Mouse (Mus musculus) kidney, postnatal 10 days (tissue): ENCODE measurements around the gene Polr1d.

Source experiments
- DNase-seq: peaks from one replicate; pipeline ENCODE4 v3.0.0; 2021; ENCODE audit warnings: mixed read lengths

Polr1d gene

DNA sequence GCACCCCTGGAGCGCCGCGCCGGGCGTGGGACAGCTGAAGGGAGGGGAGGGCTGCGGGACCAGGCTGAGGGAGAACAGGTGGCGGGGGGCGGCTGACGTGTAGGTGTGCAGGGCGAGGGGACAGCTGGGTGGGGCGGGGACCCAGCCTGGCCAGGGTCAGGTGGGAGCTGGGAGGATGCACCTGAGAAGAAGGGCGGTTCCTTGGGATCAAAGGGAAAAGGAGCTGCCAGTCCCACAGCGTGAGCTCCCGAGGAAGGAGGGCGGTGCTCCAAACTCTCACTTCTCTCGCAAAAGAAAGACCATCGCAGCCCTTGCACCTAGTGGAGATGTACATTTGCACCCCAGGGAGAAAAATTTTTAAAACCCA, at the start of gene Polr1d:
Gene Polr1d, plus strand, starts transcription at position 252 of the 367 bp plus-strand sequence.
- no peak for DNase-seq

DNA sequence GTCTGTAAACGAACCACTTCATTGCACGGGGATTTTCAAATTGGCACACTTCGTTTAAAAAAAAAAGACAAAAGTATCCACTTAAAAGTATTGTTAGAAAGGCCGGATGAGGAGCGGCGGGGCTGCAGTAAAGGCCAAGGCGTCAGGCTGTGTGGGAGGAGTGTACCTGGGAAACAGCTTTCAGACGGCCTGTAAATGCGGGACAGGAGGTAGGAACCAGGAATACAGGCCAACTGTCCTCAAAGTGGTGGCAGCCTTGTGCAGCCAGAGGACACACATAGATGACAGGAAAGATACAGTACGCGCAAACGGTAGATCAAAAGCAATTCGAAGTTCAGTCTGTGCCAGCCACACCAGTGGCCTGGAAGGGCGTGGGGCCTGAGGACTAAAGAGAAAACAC, 45.6 kb upstream of the Polr1d start:
- DNase-seq, result no peak

- DNase-seq, result no peak
Observed at GRCm38 (mm10) chr5:147033155-147033554, 43.7 kb upstream of the Polr1d start.

- DNase-seq, result no peak
Observed at GRCm38 (mm10) chr5:147034283-147034682, 42.6 kb upstream of the Polr1d start.

- no peak for DNase-seq
Observed at GRCm38 (mm10) chr5:147035301-147035700, 41.5 kb upstream of the Polr1d start.

DNA sequence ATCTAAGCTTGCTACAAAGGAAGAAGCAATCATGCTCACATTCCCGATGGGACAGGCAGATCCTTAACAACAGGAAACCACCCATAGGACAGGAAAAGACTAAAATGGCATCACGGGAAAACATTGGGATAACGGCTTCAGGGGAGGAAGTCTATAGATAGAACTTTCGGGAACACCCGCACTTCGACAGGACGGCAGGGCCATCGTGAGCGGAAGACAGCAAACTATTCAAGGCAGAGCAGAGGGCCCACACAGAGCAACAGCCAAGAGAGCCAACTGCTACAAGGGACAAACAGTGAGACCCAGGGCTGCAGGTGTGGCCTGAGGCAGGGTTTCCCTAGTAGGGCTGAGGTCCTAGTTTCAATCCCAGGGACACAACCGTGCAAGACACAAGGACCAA, 40.8 kb upstream of the Polr1d start:
- peak; percentile 68 for DNase-seq

DNA sequence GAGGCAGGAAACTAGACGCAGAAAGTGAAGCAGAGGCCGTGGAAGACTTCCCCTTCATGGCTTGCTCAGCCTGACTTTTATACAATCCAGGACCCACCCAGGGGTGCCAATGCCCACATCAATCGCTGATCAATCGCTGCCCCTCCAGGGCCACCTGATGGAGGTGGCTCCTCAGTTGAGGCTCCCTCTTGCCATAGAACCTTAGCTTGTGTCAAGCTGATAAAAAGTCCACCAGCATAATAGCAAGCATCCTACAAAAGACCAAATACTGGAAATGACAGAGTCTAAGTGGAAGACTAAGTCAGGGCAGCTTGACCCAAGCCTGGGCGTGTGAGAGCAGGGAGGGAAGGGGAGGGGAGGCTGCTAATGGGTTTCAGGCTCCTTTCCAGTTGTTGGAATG, 40.2 kb upstream of the Polr1d start:
- no peak for DNase-seq

DNA sequence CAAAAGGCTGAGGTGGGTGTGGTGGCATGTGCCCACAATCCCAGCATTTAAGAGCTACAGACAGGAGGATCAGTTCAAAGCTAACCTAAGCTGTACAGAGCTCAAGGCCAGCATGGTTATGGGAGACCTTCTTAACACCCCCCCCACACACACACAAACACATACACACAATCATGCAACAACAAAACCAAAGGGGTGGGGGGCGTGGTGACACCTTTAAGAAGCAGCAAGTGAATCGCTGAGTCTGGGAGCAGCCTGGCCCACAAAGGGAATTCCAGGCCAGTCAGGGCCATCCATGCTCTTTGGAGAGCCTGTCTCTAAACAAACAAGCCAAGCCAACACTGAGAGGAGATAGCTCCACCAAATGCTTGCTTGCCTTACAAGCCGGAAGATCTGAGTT, 39.2 kb upstream of the Polr1d start:
- DNase-seq, result no peak

DNA sequence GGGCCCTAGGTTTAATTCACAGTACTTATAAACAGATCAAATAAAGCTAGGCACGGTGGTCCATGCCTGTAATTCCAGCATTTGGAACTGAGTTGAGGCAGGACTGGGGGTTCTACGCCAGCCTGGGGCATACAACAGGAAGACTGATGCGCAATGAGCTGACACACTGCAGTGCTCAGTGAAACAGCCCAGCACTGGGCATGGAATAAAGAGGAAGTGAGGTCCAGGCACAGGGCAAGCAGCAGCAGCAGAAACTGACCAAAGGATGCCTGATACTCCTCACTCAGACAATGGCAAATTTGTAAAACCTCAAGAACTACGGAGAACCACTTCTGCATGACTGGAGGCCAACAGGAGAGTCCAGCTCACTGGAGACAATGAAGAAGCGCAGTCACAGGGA, 37.5 kb upstream of the Polr1d start:
- no peak for DNase-seq

- no peak for DNase-seq
Observed at GRCm38 (mm10) chr5:147041965-147042937, 34.6 kb upstream of the Polr1d start.

DNA sequence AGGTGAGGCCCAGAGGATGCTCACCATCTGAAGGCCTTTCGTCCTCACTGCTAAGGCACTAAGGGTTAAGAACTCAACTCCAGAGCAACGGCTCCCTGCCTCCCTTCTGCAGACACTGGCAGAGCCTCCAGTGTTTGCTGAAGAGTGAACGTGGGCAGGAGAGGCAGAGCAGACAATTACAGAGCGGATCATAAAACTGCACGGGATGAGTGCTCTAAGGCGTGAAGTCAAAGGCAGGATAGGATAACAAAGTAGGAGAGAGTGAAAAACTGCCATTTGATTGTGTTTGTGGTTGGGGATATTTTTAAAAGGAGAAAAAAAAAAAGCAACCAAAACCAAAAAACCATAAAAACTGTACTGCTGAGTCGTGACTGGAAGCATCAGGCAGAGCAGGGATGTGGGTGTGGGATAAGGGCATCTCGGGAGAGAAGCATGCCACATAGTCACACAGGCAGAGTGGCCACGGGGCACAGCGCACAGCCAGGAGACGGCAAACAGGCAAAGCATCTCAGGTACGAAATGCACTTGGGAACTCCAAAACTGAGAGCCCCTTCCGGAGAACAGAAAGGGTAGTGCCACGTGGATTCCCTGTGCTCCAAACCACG, 33.5 kb upstream of the Polr1d start:
- no peak for DNase-seq

DNA sequence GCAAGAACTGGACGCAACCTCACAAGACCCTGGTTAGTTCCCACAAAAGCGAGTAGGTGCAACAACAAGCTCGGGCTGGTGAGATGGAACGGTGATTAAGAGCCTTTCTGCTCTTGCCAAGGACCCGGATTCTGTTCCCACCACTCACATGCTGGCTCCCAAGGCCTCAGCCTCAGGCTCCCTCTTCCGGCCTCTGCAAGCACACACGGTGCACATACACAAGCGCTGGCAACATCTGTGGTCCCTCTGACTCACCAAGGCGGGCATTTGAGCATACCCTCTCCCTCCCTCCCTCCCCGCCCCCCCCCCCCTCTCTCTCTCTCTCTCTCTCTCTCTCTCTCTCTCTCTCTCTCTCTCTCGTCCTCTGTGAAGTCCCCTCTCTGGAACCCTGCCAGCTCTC, 31.5 kb upstream of the Polr1d start:
- peak; percentile 12 for DNase-seq

- peak; percentile 48 for DNase-seq
Observed at GRCm38 (mm10) chr5:147045929-147046328, 30.9 kb upstream of the Polr1d start.

DNA sequence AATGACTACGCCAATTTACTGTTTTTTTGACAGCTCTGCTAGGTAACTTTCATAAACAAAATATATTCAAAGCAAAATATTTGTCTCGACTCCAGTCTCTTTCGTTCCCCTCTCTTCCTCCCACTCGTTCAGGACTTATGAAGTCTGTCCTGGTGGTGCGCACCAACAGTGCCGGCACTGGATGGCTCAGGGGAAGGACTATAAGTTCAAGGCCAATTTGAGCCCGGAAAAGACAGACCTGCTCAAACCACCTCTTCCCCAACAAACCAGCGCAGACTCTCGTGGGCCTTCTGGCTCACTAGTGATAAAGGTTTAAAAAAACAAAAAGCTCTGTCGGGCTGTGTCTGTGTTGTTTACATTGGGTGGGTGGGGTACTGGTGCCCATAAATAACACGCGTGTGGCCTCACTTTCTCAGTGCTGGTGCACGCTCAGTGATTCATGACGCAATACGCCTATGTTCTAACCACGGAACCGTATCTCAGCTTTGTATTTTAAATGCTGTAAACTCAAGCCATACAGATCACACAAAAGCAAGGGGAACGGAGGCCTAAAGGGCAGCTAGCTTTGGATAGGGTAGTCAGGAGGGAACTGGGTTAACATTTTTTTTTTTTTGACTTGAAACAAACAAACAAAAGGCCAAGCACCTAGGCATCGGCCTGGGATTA, 27.2 kb upstream of the Polr1d start:
- DNase-seq, result peak; percentile 2

GRCm38 (mm10) chr5:147050816-147051499, 25.9 kb upstream of the Polr1d start:
- peak; percentile 14 for DNase-seq

DNA sequence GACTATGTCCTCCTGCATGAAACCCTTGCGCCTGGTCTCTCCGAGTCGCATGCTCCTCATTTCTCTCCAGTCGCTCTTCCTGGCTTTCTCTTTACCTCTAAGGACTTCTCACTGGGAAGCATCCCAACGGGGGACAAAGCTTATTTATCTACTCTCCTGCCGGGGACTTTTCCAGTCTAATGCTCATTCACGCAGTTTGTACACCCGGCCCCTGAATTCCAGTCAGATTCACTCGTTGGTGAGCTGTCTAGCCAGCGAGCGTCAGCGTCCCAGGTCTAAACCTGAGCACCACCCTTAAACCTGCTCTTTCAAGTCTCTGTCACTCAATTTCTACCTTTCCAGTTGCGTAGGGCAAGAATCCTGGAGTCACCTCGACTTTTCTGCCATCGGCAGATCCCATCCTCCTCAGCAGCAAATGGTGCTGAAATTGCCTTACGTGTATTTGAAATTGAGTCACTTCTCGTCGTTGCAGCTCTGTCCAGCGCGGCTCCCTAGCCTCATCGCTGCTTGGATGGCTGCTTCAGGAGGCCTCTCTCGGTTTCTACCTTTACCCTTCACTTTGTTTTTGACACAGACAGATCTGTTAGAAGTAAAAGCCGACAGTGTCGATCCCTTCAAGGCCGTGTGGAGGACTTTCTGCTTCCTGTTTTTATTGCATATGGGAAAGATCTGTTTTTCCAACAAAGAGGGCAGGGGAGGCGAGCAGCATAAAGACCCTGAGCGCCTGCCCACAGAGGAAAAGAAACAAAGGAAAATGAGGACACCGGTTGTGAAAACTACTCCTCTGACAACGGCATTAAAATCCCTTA, 25.1 kb upstream of the Polr1d start:
- peak; percentile 28 for DNase-seq

DNA sequence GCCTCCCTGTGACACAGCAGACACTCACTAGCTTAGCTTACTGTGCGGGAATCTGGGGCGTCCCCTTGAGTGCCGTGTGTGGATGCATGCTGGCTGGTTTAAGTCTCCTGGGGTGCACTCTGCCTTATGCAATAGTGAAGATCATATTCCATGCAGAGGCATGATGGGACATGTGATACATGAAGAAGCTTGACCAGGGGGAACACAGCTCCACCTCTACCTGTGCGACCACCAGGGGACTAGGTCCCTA, 24.6 kb upstream of the Polr1d start:
- peak; percentile 7 for DNase-seq

- peak; percentile 2 for DNase-seq
Observed at GRCm38 (mm10) chr5:147053071-147053470, 23.8 kb upstream of the Polr1d start.

DNA sequence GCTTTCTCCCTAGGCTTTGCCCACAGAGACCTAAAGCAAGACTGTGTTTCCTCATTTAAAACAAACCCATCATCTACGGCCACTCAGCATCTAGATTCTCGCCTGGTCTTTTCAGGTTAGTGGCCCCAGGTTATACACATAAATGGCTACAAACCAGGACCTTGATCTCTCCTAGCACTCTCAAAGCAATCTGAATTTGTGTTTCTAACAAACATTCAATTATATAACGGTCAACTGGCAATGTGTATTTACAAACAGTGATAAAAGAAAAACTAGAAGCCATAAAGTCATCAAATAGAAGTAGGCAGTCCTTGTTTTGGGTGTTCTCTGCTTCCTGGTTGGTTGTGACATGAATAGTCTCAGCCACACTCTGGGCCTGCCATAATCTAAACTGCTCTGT, 23.4 kb upstream of the Polr1d start:
- no peak for DNase-seq

DNA sequence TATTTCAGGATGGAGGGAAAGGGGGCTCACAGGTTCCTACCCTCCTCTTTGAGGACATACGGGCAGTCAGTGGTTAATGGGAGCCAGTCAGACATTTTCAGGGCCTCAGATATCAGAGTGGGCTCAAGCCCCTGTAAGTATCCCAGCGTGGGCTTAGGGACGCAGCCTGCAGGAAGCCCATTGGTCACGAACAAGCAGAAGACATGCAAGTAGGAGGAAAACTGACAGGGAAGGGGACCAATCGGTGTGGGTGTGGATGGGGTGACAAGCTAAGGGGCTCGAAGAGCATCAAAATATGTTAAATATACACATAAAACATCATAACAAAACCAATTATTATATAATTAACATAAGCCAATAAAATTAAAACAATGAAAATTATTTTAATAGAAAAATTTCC, 22.5 kb upstream of the Polr1d start:
- DNase-seq, result peak; percentile 5

DNA sequence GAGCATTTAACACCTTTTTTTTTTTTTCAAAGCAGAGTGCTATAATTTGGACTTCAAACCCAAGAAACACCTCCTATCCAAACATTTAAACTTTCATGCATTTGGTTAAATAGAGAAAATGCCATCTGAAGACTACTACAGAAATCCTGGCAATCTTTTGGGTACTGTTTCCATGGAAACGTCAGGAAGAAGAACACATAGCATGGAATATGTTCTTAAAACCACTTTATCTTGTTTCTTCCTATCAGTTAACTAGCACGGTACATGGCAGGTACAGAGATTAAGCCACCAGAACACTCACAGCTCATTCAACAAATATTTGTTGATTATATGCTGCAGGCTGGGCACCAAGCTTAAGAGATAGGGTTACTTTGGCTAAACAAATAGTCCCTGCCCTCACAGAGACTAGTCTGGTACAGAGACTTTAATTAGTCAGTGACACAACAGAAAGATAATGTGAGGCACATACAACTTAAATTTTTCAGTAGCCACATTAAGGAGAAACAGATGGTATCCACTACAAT, 22.0 kb upstream of the Polr1d start:
- no peak for DNase-seq

DNA sequence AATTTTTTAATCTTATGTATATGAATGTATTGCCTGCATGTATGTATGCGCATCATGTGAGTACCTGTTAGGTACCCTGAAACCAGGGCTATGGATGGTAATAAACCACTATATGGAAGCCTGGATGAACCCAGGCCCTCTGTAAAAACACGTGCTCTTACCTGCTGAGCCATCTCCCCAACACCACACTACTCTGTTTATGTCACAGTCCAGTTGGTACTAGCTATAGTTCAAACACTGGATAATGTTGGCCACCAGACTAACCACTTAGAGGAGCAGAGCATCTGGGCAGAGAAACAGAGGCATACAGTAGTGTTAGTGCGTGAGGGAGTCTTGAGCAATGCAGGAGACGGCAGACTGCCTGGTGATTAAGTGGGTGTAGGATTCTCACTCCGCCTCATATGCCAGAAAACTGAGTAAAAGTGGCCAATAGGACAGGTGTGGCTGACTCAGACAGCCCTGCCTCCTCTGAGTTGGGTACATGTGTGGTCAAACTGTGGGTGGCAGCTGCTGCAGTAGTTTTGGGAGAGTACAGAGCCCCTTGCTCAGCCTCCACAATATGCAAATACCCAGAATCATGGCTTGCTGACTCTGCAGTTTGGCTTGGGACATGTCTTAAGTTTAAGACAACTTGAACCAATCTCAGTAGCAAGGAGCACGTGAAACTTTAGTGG, 21.1 kb upstream of the Polr1d start:
- DNase-seq, result peak; percentile 2
